Mouse (Mus musculus): ENCODE results near the gene Fnbp1. TPM values are rescaled to one million over a fixed set of nuclear protein-coding genes. Genes with fewer than 3 reads are reported as not detected.

Fnbp1 gene
- polyA plus RNA-seq, 1 experiment: 28.8 TPM

DNA sequence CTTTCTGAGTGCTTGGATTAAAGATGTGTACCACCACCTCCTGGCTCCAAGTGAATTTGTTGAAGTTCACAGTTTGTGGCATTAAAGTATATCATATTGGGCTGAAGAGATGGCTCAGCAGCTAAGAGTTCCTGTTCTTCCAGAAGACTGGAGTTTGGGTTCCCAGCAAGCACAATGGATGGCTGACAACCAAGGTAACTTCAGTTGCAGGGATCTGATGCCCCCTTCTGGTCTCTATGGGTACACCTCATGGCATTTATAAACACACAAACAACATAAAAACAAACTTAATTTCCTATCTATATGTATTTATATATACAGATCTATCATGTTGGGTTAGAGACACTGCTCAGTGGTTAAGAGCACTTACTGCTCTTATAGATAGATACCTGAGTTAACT lies 9.0 kb upstream of the Fnbp1 start:
- DNase-seq (ENCODE audit: low read depth): no peak

DNA sequence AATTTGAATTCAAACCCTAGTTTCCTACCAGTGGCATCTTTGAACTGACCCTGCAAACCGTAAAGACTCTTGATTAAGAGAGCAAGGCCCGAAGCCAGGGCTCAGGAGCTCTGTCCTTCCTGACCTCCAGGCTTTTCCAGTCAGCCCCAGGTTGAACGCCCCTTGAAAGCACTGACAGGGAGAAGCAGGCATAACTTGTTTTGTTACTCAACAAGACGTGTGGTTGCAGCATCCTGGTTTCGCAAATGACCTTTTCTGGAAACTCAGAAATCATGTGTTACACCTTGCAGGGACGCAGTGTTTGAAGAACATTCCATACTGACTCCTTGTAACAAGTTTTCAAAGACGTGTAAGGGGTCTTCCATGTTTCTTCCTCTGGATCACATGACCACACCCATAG lies 5.2 kb upstream of the Fnbp1 start:
- DNase-seq (ENCODE audit: low read depth): peak; percentile 79

DNA sequence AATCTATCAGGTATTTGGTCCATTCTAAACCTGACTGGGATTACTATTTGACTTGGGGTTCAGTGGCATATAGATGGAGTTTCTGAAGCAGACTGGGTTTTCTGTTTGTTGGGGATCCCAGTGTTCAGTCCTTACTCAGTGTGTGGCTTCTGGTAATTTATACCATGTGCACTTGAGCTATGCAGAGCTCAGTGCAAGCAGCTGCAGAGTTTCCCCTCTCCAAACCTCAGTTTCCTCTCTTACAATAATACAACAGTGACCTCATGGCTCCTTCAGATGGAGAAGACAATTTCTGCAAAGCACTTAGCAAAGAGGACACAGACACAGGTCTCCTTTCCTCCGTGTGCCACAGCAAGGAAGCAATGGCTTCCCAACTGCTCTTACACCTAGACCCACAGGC lies 3.1 kb upstream of the Fnbp1 start:
- DNase-seq (ENCODE audit: low read depth): no peak

DNA sequence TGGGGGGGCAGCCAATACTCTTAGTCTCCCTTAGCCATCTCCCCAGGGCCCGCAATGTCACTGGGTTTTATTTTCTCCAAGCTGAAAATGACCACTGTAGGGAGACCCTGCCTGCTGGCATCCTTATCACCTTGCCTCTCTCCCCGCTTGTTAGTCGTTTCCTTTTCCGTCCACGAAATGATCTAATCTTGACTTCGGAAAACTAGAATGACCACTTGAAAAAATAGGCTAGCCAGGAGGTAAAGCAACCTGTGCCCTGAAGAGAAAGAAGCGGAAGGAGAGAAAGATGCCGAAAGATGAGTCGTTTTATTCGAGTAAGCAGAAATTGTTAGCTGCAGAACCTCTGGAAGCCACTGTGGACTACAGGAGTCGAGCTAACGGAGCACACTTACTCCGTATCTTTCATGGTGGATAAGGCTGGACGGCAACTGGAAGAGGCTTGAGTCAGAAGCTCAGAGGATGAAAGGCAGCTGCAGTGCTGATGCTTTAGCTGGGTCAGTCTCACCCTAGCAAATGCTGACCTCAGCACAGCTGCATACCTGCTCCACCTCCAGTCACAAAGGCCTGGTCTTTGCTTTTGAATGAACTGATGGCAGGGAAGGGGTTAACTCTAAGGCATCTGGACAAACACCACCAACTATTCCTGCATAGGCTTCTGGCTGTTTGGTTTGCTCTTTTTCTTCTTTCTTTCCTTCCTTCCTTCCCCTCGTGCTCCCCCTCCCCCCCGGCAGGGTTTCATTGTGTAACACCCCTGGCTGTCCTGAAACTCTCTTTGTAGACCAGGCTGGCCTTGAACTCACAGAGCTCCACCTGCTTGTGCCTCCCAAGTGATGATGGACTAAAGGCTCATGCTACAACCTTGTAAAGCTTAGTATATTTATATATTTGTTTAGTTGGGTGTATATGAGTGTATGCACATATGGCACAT lies 2.2 kb upstream of the Fnbp1 start:
- DNase-seq (ENCODE audit: low read depth): no peak

DNA sequence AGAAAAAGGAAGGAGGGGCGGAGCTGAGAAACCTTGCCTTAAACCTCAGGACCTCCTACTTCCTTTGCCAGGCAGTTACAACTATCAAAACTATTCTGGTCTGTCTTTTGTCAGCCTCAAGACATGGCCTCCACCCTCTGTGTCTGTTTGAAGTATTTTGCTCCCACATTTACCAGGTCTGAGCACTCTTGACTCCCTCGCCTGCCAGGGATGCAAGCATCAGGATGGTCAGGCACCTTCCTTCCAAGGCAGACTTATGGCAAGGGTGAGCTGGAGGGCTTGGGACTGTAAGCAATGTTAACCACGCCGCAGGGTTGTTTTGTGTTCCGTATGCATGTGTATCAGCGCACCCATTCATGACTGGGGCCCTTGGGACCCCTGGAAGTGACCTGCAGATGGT lies 1.5 kb upstream of the Fnbp1 start:
- no peak for DNase-seq (ENCODE audit: low read depth)

DNA sequence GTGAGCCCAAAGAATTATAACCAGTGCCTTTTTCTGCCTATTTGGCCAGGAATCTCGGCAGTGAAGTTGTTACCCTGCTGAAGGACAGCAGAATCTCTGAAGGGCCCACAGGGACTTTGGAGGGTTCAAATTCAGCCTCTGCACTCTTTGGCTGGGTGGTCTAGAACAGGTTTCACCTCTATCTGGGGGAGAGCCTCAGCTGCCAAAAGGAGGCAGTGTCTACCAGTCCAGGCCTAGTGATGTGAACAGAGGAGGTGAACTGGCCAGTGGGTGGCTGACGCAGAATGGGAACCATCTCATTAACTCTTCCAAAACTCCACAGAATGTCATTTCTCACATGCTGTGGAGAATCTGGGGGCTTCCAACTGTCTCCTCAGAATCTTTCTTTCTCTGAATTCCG lies 697 bp upstream of the Fnbp1 start:
- no peak for DNase-seq (ENCODE audit: low read depth)

DNA sequence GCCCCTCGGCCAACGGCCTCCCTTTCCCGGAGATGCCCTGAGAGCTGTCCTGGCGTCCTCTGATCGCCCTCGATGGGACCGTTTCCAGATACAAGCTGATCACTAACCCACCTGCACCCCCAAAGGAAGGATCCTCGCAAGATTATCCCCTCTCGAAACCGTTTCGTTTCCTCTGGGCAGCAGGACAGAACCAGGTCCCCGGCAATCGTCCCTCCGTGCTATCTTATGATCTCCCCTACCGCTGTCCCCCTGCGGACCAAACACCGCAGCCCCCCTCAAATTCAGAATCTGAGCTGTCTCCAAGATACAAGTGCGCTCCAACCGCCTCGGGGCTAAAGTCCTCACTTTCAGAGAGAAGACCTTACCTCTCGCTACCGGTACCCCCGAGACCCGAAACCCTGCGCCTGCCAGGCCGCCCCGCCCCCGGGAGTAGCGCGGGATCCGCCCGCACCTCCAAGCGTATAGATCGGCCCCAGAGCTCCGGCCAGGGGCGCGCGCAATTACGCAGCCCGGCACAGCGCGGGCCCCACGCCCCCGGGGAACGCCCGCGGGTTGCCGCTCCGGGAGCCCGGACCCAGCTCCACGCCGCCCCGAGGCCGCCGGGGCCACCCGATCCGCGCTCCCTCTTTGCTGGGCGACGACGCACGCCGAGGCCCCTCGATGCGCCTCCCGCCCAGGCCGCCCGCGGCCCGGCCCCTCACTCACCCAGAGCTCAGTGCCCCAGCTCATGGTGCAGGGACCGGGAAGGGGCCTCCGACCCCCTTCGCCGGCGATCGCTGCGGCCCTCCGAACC lies 538 bp downstream of the Fnbp1 start:
- no peak for DNase-seq (ENCODE audit: low read depth)

DNA sequence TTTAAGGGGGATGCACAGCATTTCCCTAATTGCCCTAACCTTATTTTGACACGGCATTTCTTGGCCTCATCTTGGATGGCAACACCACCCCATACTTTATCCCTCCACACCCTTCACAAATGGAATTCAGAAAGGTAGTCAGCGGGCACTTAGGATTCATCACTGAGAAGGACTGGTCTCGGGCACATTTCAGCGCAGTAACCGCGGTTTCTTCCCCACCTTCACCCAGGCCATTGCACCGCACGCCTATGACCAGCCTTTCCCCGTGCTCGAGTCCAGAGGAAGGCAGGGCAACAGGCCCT lies 1.1 kb downstream of the Fnbp1 start:
- no peak for DNase-seq (ENCODE audit: low read depth)

DNA sequence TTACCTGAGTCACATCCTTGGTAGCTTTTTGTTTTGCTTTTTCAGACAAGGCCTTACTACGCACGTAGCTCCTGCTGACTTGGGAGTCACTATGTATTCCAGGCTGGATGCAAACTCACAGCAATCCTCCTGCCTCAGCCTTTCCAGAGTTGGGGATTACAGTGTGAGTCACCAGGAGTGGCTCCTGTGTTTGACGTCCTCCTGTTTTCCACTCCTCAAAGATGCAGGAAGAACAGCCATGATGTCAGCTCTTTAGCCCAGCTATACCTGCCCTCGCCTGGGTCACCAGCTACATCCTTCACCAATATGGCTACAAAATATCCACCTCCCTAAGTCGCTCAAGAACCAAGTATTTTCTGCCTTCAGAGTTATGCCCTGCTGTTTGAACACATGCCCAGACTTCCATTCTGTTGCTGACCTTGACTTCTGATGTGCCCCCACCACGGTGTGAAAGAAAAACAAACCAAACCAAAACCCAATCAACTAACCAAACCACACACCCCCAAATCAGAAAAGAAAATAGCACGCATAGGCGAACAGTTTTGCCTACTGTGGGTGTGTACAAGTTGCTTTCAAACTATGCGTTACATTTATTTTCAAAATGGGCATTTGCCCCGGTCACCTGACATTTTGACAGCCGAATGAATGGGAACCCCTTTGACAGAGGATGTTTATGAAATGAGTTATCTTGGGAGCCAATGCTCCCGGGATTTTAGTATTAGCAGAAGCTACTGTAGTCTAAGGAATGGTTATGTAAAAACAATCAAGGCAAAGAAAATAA lies 1.6 kb downstream of the Fnbp1 start:
- no peak for DNase-seq (ENCODE audit: low read depth)

DNA sequence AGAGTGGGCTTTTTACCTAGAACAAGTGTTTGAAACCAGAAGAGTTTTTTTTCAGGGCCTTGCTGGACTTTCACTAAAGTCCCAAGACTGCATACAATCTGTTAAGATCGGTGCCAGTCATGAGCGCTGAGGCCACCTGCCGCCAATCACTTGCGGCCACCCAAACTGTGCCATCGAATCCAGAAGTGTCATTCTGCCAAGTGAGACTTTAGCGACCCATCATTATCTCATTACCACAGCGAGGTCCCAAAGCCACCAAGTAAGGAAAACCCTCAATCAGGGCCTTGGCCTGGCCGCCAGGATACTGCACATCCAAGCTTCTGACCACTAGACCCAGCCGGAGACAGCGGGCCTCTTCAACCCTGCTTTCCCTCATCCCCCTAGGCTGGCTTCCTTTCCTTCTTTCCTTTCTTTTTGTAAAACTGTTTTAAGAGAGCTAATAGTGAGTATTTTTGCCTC lies 2.6 kb downstream of the Fnbp1 start:
- DNase-seq (ENCODE audit: low read depth): no peak

DNA sequence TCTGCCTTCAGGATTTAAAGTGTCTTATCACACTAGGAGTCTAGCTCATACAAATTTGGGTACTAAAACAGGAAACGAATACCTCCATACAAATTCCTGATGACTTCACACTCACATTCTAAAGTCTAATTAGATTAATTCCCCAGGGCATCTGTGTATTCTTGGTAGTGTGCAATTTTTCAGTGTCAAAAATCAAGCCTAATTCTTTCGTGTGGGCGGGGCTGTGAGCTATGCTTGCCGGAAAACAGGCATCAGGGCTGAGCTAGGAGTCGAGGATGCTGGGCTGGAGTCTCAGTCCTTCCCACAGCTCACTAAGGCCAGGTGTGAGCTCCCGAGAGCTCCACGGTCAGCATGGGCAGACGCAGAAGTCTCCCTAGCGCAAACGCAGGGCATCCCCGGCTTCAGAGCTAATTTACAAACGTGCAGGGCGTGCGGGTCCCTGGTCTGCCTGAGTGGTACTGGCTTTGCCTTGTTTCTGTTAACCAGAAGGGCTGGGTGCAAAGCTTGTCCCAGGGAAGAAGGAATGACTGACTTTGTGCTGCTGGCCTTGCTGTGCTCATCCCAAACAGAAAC lies 4.7 kb downstream of the Fnbp1 start:
- DNase-seq (ENCODE audit: low read depth): no peak

DNA sequence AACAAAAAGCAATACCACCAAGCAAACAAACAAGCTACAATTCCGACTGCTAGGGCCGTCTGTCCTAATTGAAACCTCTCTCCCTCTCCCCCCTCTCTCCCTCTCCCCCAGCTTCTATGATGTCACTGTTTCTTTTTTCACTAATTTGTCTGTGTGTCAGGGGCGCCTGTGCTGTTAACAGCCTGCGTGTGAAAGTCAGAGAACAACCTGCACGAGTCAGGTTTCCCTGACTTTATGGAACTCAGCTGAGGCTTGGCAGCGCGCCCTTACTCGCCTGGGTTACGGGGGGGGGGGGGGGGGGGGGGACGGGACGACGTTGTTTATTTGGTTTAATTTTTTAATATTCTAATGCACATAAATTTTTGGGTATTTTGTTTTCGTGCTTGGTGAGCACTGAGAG lies 5.5 kb downstream of the Fnbp1 start:
- DNase-seq (ENCODE audit: low read depth): no peak

DNA sequence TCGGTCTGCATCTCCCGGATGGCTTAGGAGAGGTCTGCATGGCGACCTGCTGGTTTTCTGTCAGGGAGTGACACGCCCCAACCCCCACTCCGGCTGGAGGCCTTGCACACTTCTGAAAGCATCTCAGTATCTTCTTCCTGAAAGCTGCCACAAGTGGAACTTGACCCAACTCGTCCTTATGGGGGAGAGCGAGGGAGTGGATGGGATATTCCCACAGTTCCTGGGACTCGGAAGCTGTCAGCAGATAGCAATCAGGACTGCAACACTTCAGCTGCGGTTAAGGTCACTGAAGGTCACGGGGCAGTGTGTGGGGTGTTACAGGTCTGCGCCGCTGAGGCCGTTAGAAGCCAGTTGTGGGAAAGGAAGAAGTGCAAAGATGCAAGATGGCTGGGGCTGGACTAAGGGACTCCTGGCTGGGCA lies 6.3 kb downstream of the Fnbp1 start:
- DNase-seq (ENCODE audit: low read depth): no peak

DNA sequence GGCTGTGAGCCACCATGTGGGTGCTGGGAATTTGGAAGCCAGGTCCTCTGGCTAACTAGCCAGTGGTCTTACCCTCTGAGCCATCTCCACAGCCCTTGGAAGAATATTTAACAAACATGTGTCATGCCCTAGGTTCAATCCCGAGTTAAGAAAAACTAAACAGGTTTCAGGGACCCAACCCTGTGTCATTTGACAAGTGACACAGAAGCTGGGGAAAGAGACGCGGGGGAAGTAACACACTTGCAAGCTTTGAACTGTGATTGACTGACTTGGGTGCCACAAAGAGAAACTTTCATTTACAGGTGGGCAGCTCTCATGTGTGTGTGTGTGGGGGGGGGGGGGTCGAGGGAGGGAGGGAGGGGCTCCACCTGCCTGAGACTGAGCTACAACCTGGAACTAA lies 7.8 kb downstream of the Fnbp1 start:
- no peak for DNase-seq (ENCODE audit: low read depth)

DNA sequence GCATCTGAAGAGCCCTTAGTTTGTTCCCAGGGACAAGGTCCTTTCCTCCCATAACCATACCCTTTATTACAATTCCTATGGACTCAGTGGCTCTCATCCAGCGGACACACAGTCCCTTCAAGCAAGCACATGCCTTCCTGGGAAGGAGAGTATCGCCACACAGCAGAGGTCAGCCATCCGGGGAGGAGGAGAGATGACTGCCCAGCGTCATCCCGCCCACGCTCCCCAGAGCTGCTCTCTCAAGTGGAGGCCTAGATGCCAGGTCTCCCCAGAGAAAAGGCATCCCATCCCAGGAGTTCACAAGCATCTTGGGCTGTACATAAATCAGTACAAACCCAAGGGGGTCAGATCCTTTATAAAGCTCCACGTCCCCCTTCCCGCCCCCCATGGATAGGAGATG lies 9.1 kb downstream of the Fnbp1 start:
- DNase-seq (ENCODE audit: low read depth): no peak

DNA sequence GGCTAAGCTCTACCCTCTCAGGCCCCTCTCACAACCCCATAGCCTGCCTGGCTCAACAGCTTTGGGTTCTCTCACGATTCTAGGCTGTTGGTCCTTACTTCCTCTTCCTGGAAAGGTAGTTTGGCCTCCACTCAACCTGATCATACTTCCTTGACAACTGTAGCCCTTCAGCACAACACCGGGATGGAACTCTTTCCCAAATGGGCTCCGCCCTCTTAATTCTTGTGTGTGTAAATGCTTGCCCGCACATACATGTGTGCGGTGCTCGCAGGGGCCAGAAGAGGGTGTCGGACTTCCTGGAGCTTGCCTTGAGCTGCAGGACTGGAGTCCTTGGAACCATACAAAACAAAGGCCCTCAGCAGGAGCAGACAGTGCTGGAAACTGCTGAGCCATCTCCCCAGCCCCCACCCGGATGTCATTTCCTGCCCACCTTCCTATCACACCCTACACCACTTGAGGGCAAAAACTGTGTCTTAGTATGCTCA lies 11.0 kb downstream of the Fnbp1 start:
- no peak for DNase-seq (ENCODE audit: low read depth)

DNA sequence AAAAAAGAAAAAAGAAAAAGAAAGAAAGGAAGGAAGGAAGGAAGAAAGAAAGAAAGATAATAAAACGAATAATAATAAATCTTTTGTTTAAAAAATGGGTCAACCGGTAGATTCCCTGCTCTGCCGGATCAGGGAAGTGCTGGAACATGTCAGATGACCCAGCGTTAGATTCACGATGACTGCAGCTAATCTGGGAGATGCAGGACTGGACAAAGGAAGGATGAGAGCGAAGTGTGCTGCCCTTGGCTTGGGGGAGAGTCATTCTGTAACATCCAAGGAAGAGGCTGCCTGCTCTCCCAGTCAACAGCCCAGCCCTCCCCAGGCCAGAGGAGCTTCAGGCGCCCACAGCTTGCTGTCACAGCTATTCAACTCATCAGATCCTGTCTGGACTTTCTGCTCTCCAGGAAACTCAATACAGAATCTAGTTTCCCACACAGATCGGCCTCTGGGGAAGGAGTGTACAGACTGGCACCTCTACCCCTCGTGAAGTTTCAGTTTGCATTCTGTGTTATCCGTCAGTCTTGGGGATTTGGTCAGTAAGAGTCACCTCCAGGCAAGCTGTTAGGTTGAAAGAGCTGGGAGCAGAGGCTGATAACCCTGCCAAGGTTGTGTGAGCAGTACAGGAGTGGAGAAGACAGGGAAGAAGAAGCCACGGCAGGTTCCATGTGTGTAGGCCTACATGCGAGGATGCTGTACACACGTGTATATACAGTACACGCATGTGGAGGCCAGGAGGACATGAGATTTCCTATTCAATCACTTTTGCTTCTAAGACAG lies 11.9 kb downstream of the Fnbp1 start:
- no peak for DNase-seq (ENCODE audit: low read depth)

DNA sequence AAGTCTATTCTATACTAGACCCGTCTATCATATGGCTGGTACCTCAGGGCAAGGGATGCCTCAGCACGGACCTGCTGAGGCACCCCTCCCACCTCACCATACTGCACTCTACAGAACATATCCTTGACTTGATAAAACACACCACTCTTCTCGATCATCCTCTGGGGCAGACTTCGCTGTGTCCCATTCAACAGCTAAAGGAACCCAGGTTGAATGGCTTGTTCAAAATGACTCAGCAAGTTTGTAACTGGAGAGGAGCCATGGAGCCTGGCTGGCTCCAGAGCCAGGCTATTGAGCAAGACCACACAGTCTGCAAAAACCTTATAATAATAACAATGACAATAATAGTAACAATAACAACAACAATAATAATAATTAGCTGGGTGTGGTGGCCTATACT lies 13.9 kb downstream of the Fnbp1 start:
- no peak for DNase-seq (ENCODE audit: low read depth)

DNA sequence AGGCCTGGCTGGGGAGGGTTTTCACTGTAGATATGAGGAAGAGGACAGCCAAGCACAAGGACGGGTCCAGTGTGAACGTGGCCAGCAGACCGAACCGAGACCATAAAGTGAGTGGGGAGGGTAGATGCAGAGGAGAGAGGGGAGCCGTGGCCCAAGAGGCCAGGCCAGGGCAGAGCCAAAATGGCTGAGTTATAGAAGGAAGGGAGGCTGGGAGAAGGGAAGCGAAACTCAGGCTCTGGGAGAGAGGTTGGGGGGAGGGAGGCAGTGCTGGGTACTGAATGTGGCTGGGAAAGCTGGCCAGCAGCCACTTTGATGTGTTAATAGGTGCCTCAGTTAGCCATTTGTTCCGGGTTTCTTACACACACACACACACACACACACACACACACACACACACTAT lies 14.6 kb downstream of the Fnbp1 start:
- DNase-seq (ENCODE audit: low read depth): no peak

DNA sequence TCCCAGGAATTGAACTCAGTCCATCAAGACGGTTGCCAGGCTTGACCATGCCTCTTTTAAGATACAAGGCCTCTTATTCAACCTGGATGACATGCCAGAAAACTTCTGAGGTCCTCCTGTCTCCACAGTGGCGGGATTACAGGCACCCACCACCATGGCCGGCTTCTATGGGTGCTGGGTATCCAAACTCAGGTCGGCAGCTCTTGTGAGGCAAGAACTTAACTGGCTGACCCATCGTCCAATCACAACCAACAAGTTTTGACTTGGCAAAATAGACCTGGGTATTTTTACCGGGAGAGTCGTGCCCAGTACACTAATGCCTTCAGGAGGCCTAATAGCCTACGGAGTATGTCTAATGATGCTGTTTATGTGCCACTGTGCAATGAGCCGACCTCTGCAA lies 15.8 kb downstream of the Fnbp1 start:
- DNase-seq (ENCODE audit: low read depth): no peak

DNA sequence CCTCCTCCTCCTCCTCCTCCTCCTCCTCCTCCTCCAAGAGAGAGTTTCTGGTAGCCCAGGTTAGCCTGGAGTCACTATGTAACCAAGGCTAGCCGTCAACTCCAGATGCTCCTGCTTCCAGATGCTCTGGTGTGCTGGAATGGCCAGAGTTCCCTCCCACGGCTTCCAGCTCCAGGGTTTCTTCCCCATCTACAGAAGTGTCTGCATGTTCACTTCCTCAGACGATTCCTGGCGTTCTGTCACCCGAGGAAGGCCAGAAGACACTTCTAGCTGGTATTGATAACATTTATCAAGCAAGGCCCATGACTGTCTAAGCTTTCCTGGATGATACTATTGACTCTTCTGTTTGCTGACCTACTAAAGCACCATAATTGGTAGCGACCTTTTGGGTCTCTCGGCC lies 16.7 kb downstream of the Fnbp1 start:
- DNase-seq (ENCODE audit: low read depth): no peak

Measured in gonadal fat pad, adult 2 months (tissue).